Mouse (Mus musculus) activated CD4-positive, CD25-positive, alpha-beta regulatory T cell, adult 9 weeks (primary cell): ENCODE measurements around the gene Gm17374. TPM values are rescaled to one million over a fixed set of nuclear protein-coding genes. Genes with fewer than 3 reads are reported as not detected.

Experiments used
- polyA plus RNA-seq: library from polyadenylated mRNA; unstranded; fragments of 100-300 nt; shearing (Covaris generic); gene quantifications from one replicate; pipeline ENCODE4 v1.2.1, GENCODE M21; 2017

Gene Gm17374
- polyA plus RNA-seq = not detected

DNA sequence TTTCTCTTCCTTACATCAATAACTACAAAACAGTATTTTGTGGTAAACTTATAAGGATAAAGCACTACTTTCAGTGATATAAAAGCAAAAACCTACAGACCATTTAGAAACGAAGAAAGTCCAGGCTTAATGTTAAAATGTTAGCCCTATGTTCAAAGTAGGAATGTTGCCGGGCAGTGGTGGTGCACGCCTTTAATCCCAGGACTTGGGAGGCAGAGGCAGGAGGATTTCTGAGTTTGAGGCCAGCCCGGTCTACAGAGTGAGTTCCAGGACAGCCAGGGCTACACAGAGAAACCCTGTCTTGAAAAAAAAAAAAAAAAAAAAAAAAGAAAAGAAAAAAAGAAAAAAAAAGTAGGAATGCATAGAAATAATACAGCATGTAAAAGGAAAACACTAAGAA, at the start of gene Gm17374:
TSS of gene Gm17374 (plus strand) at position 301 of the 400 bp plus-strand sequence.

DNA sequence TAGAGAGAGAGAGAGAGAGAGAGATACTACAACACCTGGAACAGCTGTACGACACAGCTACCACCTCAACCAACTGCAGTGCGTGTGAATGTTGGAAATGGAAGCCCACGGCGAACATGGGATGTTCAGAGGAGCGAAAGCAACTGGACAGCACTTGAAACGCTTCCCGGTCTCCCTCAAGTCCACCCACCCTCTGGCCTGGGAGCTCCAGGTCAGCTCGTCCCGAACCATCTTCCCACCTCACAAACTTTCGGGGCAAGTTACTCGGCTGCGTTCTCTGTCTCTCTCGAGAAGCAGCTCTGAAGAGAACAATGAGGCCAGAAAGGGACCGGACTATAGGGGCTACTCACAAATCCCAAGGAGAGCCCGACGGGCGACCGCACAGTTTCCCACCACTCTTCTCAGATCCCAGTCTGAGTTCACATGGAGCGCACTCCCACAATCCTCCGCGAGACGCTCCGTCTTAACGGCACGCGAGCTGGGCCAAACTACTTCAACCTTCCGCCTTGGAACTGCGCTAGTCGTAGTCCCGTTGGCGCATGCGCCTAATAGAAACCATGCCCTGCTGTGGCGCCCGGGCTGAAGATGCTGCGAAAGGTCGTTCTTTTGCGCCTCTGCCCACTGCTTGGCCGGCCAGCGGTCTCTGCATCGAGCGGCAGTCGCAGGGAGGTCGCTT, 18.4 kb downstream of the Gm17374 start, which contains the start of the genes Esf1 and Ndufaf5:
TSS of gene Esf1 (minus strand) at position 438 of the 676 bp plus-strand sequence.
TSS of gene Ndufaf5 (plus strand) at position 523 of the 676 bp plus-strand sequence.

Other genes starting within 250 kb of the Gm17374 start
- gene Tasp1, start 85.2 kb upstream of the Gm17374 start, polyA plus RNA-seq = 116 TPM
- gene Esf1, start 18.5 kb downstream of the Gm17374 start, polyA plus RNA-seq = 20.2 TPM
- 25.9 TPM for gene Ndufaf5, start 18.6 kb downstream of the Gm17374 start, polyA plus RNA-seq
- not detected for gene Sel1l2, start 237.7 kb downstream of the Gm17374 start, polyA plus RNA-seq
- 0.84 TPM for gene Macrod2, start 243.3 kb downstream of the Gm17374 start, polyA plus RNA-seq